Comparison of ENCODE assay signal across 26 mouse cellular contexts in genomic region chr8:57303513-57303912, GRCm38 (mm10). TPM values are rescaled to one million over a fixed set of nuclear protein-coding genes. Genes with fewer than 3 reads are reported as not detected.
"Had no signal": no experiment of that assay in that cellular context is flagged by ENCODE, and none has a peak within 500 bp of the region (broad histone marks: within the 10 kb centered on the region; RNA-seq: fewer than 3 reads in every experiment).

No protein-coding gene starts in this region.

- ATAC-seq: liver, embryonic 12.5 days had no signal

- H3K4me1 ChIP-seq: kidney, embryonic 15.5 days; limb, embryonic 13.5 days; liver, embryonic 12.5 days; liver, embryonic 15.5 days; lung, embryonic 15.5 days; megakaryocyte, embryonic 14.5 days; midbrain, embryonic 10.5 days; neural tube, embryonic 12.5 days; neural tube, embryonic 15.5 days; stomach, embryonic 15.5 days had no signal

- H3K27me3 ChIP-seq: liver, embryonic 15.5 days; megakaryocyte, embryonic 14.5 days; stomach, embryonic 15.5 days had no signal

- H3K27ac ChIP-seq: kidney, embryonic 15.5 days; limb, embryonic 10.5 days; limb, embryonic 13.5 days; liver, embryonic 12.5 days; liver, embryonic 15.5 days; lung, embryonic 15.5 days; midbrain, embryonic 10.5 days; neural tube, embryonic 12.5 days; neural tube, embryonic 15.5 days; stomach, embryonic 15.5 days had no signal

- H3K36me3 ChIP-seq: kidney, embryonic 15.5 days; limb, embryonic 13.5 days; liver, embryonic 12.5 days; liver, embryonic 15.5 days; lung, embryonic 15.5 days; midbrain, embryonic 10.5 days; neural tube, embryonic 12.5 days; neural tube, embryonic 15.5 days; stomach, embryonic 15.5 days had no signal

- H3K9ac ChIP-seq: kidney, embryonic 15.5 days; limb, embryonic 13.5 days; liver, embryonic 12.5 days; liver, embryonic 15.5 days; lung, embryonic 15.5 days; neural tube, embryonic 12.5 days; neural tube, embryonic 15.5 days; stomach, embryonic 15.5 days had no signal

- H3K4me3 ChIP-seq: kidney, embryonic 15.5 days; limb, embryonic 10.5 days; limb, embryonic 13.5 days; liver, embryonic 12.5 days; liver, embryonic 15.5 days; lung, embryonic 15.5 days; megakaryocyte, embryonic 14.5 days; midbrain, embryonic 10.5 days; neural tube, embryonic 12.5 days; neural tube, embryonic 15.5 days; stomach, embryonic 15.5 days had no signal

- H3K9me3 ChIP-seq: kidney, embryonic 15.5 days; limb, embryonic 10.5 days; limb, embryonic 13.5 days; liver, embryonic 12.5 days; liver, embryonic 15.5 days; lung, embryonic 15.5 days; megakaryocyte, embryonic 14.5 days; midbrain, embryonic 10.5 days; neural tube, embryonic 12.5 days; neural tube, embryonic 15.5 days; stomach, embryonic 15.5 days had no signal

- H3K4me2 ChIP-seq: kidney, embryonic 15.5 days; limb, embryonic 13.5 days; liver, embryonic 12.5 days; liver, embryonic 15.5 days; lung, embryonic 15.5 days; neural tube, embryonic 12.5 days; neural tube, embryonic 15.5 days; stomach, embryonic 15.5 days had no signal

- DNase-seq: kidney, postnatal 10 days; kidney, postnatal 36 days; liver; lung, adult 18-20 months; lung, postnatal 10 days; lung, postnatal 36 days; midbrain, embryonic 14.5 days; right cerebral cortex, adult 18-20 months; right cerebral cortex, postnatal 14 days; spleen, adult 18-20 months; thymus, postnatal 4 days had no signal

RNA-seq across cellular contexts. Expression of gene Hand2, which starts 17.3 kb away (rescaled TPM):
- total RNA-seq: layer of hippocampus, adult 18-20 months; layer of hippocampus, postnatal 25 days; left cerebral cortex, adult 18-20 months; left cerebral cortex, postnatal 25 days had no signal
- polyA plus RNA-seq: midbrain, embryonic 10.5 days; midbrain, embryonic 14.5 days; neural tube, embryonic 15.5 days had no signal
